Mouse (Mus musculus): ENCODE results near the gene Rnf144b.

GRCm38 (mm10) chr13:47124986-47125385, 2.5 kb downstream of the Rnf144b start:
- no peak for TF ChIP-seq POLR2A (IDR thresholded peaks at IDR 0.05; ENCODE audit: control insufficient read depth, extremely low read depth, insufficient read depth, low read length, poor library complexity)
- TF ChIP-seq CTCF (IDR thresholded peaks at IDR 0.05; ENCODE audit: borderline replicate concordance, control insufficient read depth, extremely low read depth, insufficient read depth, low read length, poor library complexity) = no peak

Data from thymus, adult 2 months (tissue).